Mouse (Mus musculus) Muller cell, postnatal 12 days (primary cell): Measurements from ENCODE around the gene Aqr.

Experiments
- DNase-seq: peaks from one replicate; pipeline ENCODE4 v3.0.0-alpha.2; 2015; ENCODE audit errors: inconsistent ontology term

Gene Aqr

GRCm38 (mm10) chr2:114060071-114060591, 126.7 kb downstream of the Aqr start:
- DNase-seq = no peak

GRCm38 (mm10) chr2:114059608-114060007, 127.2 kb downstream of the Aqr start:
- DNase-seq = no peak

GRCm38 (mm10) chr2:114058226-114058796, 128.5 kb downstream of the Aqr start:
- DNase-seq = no peak

GRCm38 (mm10) chr2:114057303-114057853, 129.4 kb downstream of the Aqr start:
- peak; percentile 55 for DNase-seq

- no peak for DNase-seq
Measured at GRCm38 (mm10) chr2:114054129-114054528, 132.7 kb downstream of the Aqr start.

- no peak for DNase-seq
Measured at GRCm38 (mm10) chr2:114052696-114053598, 133.9 kb downstream of the Aqr start, which contains the start of gene Actc1. Actc1 (minus strand) TSS chr2:114053548.

- DNase-seq = no peak
Measured at GRCm38 (mm10) chr2:114051871-114052241, 135.0 kb downstream of the Aqr start.
